Mouse (Mus musculus) cerebellum, postnatal 10 days (tissue): ENCODE data around the gene Cby3.

Source experiments
- DNase-seq, 2 experiments: peaks; one replicate each; pipeline ENCODE4 v3.0.0; 2021; ENCODE audit warnings: mixed read lengths in 2 of 2

The Cby3 gene

GRCm38 (mm10) chr11:50364548-50364947, 10.3 kb downstream of the Cby3 start:
- DNase-seq, result peak; percentile 90 to 93

GRCm38 (mm10) chr11:50365322-50365721, 11.1 kb downstream of the Cby3 start:
- no peak for DNase-seq

GRCm38 (mm10) chr11:50367531-50367930, 13.3 kb downstream of the Cby3 start:
- no peak for DNase-seq

DNA sequence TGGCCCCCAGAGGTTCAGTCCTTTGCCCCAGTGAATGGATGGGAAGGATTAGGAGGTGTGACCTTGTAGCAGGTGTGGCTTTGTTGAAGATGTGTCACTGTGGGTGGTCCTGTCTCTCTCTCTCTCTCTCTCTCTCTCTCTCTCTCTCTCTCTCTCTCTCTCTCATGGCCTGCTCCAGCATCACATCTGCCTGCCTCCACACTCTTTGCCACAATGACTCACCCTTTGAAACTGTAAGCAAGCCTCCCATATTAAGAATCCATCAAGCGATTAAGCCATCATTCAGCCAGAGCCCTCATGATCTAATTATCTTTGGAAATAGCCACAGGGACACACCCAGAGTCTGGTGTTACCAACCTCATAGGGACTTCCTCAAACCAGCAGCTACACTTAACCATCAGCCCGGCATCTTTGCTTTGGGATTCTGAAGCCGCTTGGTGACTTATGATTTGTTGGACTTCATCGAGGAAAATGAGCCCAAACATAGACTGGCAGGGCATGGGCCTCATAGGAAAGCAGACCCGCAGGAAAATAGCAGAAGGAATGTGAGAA, 15.2 kb downstream of the Cby3 start:
- DNase-seq, result no peak

GRCm38 (mm10) chr11:50370969-50371368, 16.7 kb downstream of the Cby3 start:
- DNase-seq, result peak; percentile 39 to 64

GRCm38 (mm10) chr11:50371399-50371841, 17.2 kb downstream of the Cby3 start:
- DNase-seq, result peak; percentile 88 to 90

GRCm38 (mm10) chr11:50371911-50372310, 17.6 kb downstream of the Cby3 start:
- DNase-seq, result no peak

DNA sequence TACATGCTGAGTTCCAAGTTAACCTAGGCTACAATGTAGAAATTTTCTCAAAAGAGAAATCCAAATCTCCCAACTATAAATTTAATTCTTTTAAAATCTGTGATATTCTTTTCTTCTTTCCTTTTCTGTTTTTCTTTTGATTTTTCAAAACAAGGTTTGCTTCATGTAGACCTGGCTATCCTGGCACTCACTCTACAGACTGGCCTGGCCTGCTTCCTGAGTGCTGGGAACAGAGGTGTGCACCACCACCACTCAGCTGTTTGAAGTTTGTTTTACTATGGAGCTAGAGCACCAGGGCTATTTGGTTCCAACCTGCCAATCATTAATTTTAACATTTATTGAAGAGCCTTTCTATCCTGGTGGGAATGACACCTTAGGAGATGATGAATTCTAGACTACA, 18.8 kb downstream of the Cby3 start:
- no peak for DNase-seq

DNA sequence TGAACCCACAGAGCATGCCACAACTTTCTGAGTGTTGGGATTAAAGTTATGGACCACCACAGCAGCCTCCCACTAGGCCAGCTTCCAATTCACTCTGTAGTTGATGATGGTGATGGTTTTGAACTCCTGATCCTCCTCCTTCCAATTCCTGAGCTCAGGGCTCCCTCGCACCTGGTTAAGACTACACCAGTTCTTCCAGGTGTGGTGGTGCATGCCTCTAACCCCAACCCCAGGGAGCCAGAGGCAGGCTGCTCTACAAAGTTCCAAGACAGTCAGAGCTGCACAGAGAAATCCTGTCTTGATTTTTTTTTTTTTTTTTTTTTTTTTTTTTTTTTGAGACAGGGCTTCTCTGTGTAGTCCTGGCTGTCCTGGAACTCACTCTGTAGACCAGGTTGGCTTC, 19.4 kb downstream of the Cby3 start:
- DNase-seq, result no peak

DNA sequence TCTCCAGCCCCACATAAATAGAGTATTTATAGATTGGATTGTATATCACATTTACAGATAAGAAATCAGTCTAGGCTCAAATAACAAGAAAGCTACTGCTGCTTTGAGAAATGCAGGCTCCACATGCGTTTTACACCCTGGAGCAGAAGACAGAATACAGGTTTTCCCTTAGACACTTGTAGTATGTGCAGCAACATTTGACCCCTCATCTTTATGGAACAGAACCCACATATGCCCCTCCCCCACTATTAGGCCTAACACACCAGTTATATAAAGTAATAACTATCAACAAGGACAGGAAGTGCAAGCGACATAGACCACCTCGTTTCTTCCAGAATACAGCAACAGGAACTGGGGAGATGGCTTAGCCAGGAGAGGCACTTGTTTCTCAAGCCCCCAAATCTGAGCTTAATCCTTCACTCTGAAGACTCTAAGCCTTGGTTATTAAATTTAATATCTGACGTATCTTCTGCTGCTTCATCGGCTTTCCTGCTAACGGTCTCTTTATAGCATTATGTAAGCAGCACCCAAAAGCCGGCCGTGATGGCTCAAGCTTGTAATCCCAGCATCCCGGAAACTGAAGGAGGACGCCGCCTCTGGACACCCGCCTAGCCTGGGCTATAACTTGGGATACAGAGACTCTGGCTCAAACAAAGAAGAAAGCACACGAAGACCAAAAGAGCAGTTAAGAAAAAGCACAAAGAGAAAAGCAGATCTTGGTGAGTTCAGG, 20.2 kb downstream of the Cby3 start:
- DNase-seq, result no peak

GRCm38 (mm10) chr11:50375421-50375820, 21.2 kb downstream of the Cby3 start:
- no peak for DNase-seq

DNA sequence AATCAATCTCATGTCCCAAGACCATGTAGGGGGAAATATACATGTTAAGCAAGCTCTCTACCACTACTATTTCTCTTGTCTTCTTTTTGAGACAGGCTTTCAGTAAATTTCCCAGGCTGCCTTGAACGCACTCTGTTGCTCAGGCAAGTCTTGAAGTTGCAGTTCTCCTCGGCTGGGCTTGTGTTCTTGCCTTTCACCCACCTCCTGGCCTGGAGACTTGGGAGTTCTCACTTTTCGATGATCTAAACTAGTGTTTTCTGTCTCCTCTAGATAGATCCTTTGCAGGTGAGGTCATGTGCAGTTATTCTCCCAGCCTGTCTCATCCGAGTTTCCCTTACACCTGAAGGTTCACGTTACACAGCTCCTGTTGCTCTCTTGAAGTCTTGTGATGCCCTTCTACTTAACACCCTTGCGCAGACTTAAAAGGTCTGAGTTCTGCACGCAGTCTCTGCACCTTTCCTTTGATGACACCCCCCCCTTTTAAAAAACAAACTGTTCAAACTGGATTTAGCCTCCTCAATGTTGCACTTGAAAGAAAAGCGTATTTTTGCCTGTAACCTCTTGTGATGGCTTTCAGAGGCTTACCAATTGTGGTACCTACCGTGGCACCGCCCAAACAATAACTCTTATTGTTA, 22.0 kb downstream of the Cby3 start:
- no peak for DNase-seq

DNA sequence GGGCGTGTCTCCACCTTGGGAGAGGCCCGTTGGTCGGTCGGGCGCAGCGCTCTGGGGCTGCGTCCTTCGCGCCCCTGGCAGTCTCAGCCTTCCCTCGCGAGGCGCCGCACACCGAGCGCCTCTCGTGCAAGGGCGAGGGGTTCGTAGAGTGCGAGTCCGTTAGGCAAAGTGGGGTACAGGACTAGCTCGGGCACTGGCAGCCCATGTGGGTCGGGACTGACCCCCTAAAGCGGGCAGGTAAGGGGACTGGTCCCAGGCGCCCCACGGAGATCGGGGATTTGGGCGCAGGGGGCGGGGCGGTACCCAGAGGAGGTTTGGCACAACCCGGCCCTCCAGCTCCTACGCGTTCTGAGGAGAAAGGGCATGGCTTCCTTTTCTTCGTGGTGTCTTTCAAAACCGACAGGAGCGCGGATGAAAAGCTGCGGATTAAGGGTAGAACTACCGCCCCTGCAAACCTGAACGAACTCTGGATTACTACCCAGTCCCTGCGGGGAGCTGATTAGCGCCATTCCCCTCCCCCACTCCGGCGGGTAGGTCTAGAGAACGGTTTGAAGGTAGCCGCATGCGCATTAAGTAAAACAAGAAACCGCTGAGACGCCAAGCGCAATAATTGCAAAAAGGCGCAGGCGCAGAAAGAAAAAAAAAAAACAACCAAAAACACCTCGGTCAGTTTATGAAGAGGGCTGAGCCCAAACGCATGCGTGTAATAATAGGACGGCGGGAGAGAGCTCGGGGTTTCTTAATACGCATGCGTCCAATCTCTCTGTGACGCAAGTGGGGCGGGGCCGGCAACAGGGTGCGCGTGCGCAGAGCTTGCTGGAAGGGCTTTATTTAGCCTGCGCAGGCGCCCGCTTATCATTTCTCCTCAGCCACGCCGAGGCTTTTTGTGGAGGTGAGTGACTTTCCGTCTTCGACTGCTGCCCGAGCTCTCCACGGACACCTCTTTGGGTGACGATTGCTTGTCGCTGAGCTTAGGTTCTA, 22.9 kb downstream of the Cby3 start, which contains the start of gene Hnrnph1:
Hnrnph1 (plus strand) TSS at position 80 of the 981 bp plus-strand sequence.
- peak; percentile 99 for DNase-seq

GRCm38 (mm10) chr11:50377892-50378684, 23.8 kb downstream of the Cby3 start:
- peak; percentile 92 for DNase-seq

GRCm38 (mm10) chr11:50379023-50379752, 24.9 kb downstream of the Cby3 start:
- DNase-seq, result no peak

DNA sequence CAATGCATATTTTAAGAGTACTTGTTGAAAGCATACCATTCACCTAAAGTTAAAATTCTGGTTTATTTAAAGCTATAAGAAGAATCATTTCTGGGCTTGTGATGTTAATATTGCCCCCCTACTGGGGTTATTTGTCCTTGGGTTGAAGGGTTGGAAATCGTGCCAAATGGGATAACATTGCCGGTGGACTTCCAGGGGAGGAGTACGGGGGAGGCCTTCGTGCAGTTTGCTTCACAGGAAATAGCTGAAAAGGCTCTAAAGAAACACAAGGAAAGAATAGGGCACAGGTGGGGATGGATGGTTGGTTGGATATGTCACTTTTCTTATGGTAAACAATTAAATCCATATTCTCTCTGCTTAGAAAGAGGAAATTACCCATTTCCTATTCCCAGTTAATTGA, 27.0 kb downstream of the Cby3 start:
- DNase-seq, result peak; percentile 37 to 42

DNA sequence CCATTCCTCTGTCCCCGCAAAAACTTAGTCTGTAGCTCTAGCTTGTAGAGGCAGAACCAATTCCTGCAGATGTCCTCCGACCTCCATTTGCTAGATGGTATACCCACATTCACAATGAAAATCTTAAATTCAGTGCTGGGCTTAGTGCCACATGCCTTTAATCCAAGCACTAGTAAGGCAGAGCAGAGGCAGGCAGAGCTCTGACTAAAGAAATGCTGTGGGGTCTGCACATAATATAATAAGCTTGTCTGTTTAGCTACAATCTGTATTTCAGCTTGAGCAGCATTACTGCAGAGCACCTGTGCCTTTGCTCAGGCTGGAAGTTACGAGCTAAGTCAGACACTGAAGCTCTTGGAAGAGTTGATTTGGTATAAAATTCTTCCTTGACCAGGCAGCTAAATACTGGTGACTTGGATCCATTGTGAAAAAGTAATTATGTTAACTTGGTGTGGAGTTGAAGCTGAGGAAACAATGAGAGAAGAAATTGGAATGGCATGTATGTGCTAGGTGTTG, 33.0 kb downstream of the Cby3 start:
- DNase-seq, result no peak

GRCm38 (mm10) chr11:50387697-50388096, 33.4 kb downstream of the Cby3 start:
- no peak for DNase-seq

DNA sequence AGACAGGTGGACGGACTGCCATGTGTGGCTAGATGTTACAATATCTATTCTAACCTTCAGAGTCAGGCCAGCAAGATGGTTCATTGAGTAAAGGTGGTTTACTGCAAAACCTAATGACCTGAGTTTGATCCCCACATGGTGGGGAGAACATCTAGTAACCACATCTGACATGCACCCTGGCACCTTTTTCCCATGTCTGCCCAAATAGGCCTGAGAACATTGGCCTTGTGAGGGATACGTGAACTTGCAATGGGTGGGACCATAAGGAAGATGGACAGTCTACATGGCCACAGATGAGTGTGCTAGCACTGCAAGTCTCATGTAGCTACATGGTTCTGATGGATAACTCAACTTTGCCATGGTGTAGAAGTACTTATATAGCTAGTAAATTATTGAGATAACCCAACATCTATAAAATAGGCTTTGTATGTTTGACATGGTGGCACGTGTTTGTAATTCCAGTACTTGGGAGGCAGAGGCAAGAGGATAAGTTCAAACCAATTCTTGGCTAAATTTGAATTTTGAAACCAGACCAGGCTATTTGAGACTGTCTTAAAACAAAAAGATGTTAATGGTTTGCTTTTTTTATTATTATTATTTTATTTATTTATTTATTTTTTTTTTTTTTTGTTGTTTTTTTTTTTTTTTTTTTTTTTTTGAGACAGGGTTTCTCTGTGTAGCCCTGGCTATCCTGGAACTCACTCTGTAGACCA, 34.1 kb downstream of the Cby3 start:
- DNase-seq, result no peak

GRCm38 (mm10) chr11:50389011-50389410, 34.7 kb downstream of the Cby3 start:
- no peak for DNase-seq
